Mouse (Mus musculus) small intestine, adult 2 months (tissue): Measurements from ENCODE around the gene Tmem231.

Experiments used
- CTCF ChIP-seq: fragments of 200-500 bp; IDR thresholded peaks from 2 replicates; pipeline ENCODE4 v1.5.1; 2012; ENCODE audit warnings: low read depth, mild to moderate bottlenecking, control low read depth, inconsistent platforms, low read length, moderate library complexity, mixed read lengths; ENCODE audit not compliant: insufficient replicate concordance, insufficient read length; ENCODE audit errors: extremely low read depth
- POLR2A ChIP-seq: fragments of 200-500 bp; IDR thresholded peaks from 2 replicates; pipeline ENCODE4 v1.6.1; 2012; ENCODE audit warnings: low read depth, mild to moderate bottlenecking, control low read depth, inconsistent platforms, low read length, moderate library complexity

DNA sequence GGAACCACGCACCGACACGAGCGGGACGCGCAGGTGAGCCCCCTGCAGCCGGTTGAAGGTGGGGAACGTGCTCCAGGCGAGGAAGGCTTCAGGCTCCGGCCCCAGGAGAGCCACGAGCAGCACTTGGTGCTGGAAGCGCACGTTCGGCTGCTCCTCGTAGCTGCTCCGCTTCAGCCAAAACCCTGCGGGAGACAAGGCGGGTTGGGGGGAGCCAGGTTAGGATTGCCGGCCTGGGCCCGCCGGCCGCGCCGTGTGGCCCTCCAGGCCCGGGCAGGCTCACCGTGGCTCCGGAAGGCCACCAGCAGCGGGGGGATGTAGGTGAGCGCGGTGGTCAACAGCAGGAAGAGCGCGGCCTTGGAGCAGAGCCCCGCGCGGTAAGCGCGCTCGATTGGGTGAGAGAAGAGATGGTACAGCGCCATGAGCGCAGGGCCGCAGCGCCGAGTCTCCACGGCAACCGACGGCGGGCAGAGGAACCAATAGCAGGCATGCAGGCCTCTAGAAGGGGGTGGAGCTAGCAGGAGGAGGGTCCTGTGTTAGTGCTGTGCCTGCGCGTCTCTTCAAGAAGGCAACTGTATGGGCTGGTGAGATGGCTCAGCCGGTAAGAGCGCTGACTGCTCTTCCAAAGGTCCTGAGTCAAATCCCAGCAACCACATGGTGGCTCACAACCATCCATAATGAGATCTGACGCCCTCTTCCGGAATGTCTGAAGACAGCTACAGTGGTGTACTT is at the start of gene Tmem231:
- TF ChIP-seq POLR2A (no peak), CTCF (no peak)
